ENCODE assay signal across 14 mouse cellular contexts in genomic region chr1:182137204-182138125, GRCm38 (mm10). TPM values are rescaled to one million over a fixed set of nuclear protein-coding genes. Genes with fewer than 3 reads are reported as not detected.
DNase-seq lines count a peak whose midpoint lies in the region; ATAC-seq lines count a peak whose summit lies in the region.
"Had no signal": no experiment of that assay in that cellular context is flagged by ENCODE, and none has a peak within 500 bp of the region (broad histone marks: within the 10 kb centered on the region; RNA-seq: fewer than 3 reads in every experiment).

No protein-coding gene starts in this region.

- H3K4me2 ChIP-seq in kidney, embryonic 14.5 days (replicated peaks; ENCODE audit: low read depth, low read length), result 0 out of 2 replicates have a peak overlapping the region, but pooled peaks have one; percentile 0
- H3K4me2 ChIP-seq in limb, embryonic 12.5 days, result peak overlapping the region; percentile 30; the same call in 1 of the 2 replicates
- H3K4me2 ChIP-seq: forebrain, embryonic 12.5 days; lung, embryonic 15.5 days had no signal

- peaks cover 5% of the 10 kb centered on the region; the same call in 1 of the 2 replicates for H3K36me3 ChIP-seq in kidney, embryonic 14.5 days (ENCODE audit: control insufficient read depth, insufficient read depth, low read length)
- peaks cover 5% of the 10 kb centered on the region for H3K36me3 ChIP-seq in limb, embryonic 12.5 days

- 51% methylated on average over 28 of the region's 28 CpGs for WGBS in kidney, embryonic 14.5 days
- 47% methylated on average over 28 of the region's 28 CpGs for WGBS in limb, embryonic 12.5 days

- no peak overlapping the region for H3K9ac ChIP-seq in kidney, embryonic 14.5 days (ENCODE audit: low read depth, low read length)
- no peak overlapping the region for H3K9ac ChIP-seq in limb, embryonic 12.5 days (replicated peaks)
- H3K9ac ChIP-seq: forebrain, embryonic 12.5 days; lung, embryonic 15.5 days had no signal

- no peak overlapping the region for H3K4me3 ChIP-seq in kidney, embryonic 14.5 days (ENCODE audit: low read length)
- H3K4me3 ChIP-seq in limb, embryonic 12.5 days (replicated peaks), result 0 out of 2 replicates have a peak overlapping the region, but pooled peaks have one; percentile 2
- H3K4me3 ChIP-seq: forebrain, embryonic 12.5 days; lung, embryonic 15.5 days had no signal

- peak; percentile 58 for DNase-seq in adrenal gland, postnatal 14 days
- DNase-seq in adrenal gland, postnatal 10 days, result no peak
- DNase-seq in kidney, adult 18-20 months, result no peak
- DNase-seq in ZHBTc4 (ENCODE audit: low read depth, low spot score), result peak; percentile 63
- no peak for DNase-seq in urinary bladder, postnatal 10 days (ENCODE audit: low spot score)
- no peak for DNase-seq in ovary, adult 18-20 months (ENCODE audit: low spot score)
- DNase-seq: cerebellum, postnatal 36 days; gastrocnemius, postnatal 36 days; kidney, postnatal 36 days had no signal

- no peaks in the 10 kb centered on the region for H3K27me3 ChIP-seq in kidney, embryonic 14.5 days (ENCODE audit: control insufficient read depth, insufficient read depth, low read length)
- no peaks in the 10 kb centered on the region; the same call in 1 of the 2 replicates for H3K27me3 ChIP-seq in limb, embryonic 12.5 days
- H3K27me3 ChIP-seq: lung, embryonic 15.5 days had no signal

- H3K27ac ChIP-seq in kidney, embryonic 14.5 days (ENCODE audit: low read depth, low read length), result no peak overlapping the region
- no peak overlapping the region for H3K27ac ChIP-seq in limb, embryonic 12.5 days
- H3K27ac ChIP-seq: forebrain, embryonic 12.5 days; lung, embryonic 15.5 days had no signal

- no peaks in the 10 kb centered on the region for H3K4me1 ChIP-seq in kidney, embryonic 14.5 days (ENCODE audit: control insufficient read depth, insufficient read depth, low read length)
- H3K4me1 ChIP-seq in limb, embryonic 12.5 days (replicated peaks), result peaks cover 10% of the 10 kb centered on the region

- no peak for ATAC-seq in kidney, embryonic 14.5 days (ENCODE audit: low FRiP score, low TSS enrichment)
- no peak for ATAC-seq in limb, embryonic 12.5 days (ENCODE audit: insufficient number of reproducible peaks, insufficient read depth, low FRiP score, low TSS enrichment, low read depth)

- H3K9me3 ChIP-seq in kidney, embryonic 14.5 days (ENCODE audit: control insufficient read depth, low read length), result no peaks in the 10 kb centered on the region
- no peaks in the 10 kb centered on the region for H3K9me3 ChIP-seq in limb, embryonic 12.5 days
- H3K9me3 ChIP-seq: forebrain, embryonic 12.5 days; lung, embryonic 15.5 days had no signal

RNA-seq across cellular contexts. Expression of gene Srp9, which starts 12.9 kb away (rescaled TPM):
- 48.0 and 56.0 TPM in 2 replicates for total RNA-seq in adrenal gland, postnatal 14 days (2021)
- 10 to 100 TPM; 51.9 to 57.0 TPM for total RNA-seq in adrenal gland, postnatal 10 days (2021)
- 155 and 197 TPM in 2 replicates for polyA plus RNA-seq in kidney, embryonic 14.5 days (2014; fragmentation: Nextera tagmentation; extraction: Ambion mirVana)
- 176 and 183 TPM in 2 replicates for polyA plus RNA-seq in limb, embryonic 12.5 days (2016; fragmentation: Nextera tagmentation; extraction: Ambion mirVana)

RNA-seq across cellular contexts. Expression of gene Vmn1r1, which starts 26.8 kb away (rescaled TPM):
- total RNA-seq in adrenal gland, postnatal 14 days (2021), result not detected in 2 replicates
- not detected for total RNA-seq in adrenal gland, postnatal 10 days (2021)
- not detected in 2 replicates for polyA plus RNA-seq in kidney, embryonic 14.5 days (2014; fragmentation: Nextera tagmentation; extraction: Ambion mirVana)
- polyA plus RNA-seq in limb, embryonic 12.5 days (2016; fragmentation: Nextera tagmentation; extraction: Ambion mirVana), result not detected in 2 replicates
- total RNA-seq: gastrocnemius, postnatal 36 days; monocyte, adult 5-6 weeks had no signal
- polyA plus RNA-seq: forebrain, embryonic 12.5 days; lung, embryonic 15.5 days had no signal

Comparison
In these comparisons a context has a peak if more than half of its experiments do, and no peak if none do; other contexts are left out.
1. DNase-seq: peak in adrenal gland, postnatal 14 days (single experiment) and ZHBTc4 (single experiment); none in adrenal gland, postnatal 10 days (single experiment), kidney, adult 18-20 months (single experiment), urinary bladder, postnatal 10 days (single experiment) and ovary, adult 18-20 months (single experiment).